Mouse (Mus musculus) stomach, postnatal 0 days (tissue): ENCODE measurements around the gene Tmem161a.

Source experiments
- CTCF ChIP-seq: IDR thresholded peaks from 2 replicates; pipeline ENCODE4 v1.5.1; 2016; ENCODE audit warnings: antibody characterized with exemption, low read depth, mild to moderate bottlenecking, moderate library complexity
- EP300 ChIP-seq: optimal IDR thresholded peaks from 2 replicates; pipeline ENCODE3; 2016; ENCODE audit warnings: antibody characterized with exemption

DNA sequence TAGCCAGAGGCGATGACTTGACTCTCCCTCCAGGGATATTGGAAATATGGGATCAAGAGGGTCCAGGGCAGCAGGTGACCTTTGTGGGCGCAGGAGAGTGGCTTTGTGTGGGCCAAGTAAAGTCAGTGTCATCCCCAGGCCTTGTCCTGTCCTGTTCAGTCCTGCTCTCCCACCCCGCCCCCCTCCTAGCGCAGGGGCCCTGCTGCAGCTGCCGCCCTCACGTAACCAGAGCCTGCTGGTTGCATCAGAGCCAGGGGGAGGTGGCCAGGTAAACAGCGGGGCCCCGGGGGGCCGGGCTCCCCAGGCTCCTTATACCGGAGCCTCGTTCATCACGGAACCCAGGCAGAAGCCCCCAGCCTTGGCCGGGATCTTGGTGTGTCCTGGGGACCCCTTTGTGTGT lies 22.0 kb upstream of the Tmem161a start:
- TF ChIP-seq CTCF, result no peak
- no peak for TF ChIP-seq EP300
